Mouse (Mus musculus) bone marrow, adult 2 months (tissue): ENCODE data around the gene Invs. TPM values are rescaled to one million over a fixed set of nuclear protein-coding genes. Genes with fewer than 3 reads are reported as not detected.

Experiments used
- H3K27ac ChIP-seq: fragments of 200-500 bp; 2 replicates; pipeline ENCODE4 v1.5.1; 2012; ENCODE audit warnings: low read depth, mild to moderate bottlenecking, control low read depth, inconsistent platforms, low read length; ENCODE audit not compliant: control insufficient read depth, poor library complexity, insufficient read depth
- H3K4me1 ChIP-seq: fragments of 200-500 bp; 2 replicates; pipeline ENCODE4 v1.6.1; 2011; ENCODE audit warnings: low read length; ENCODE audit not compliant: control insufficient read depth, insufficient read depth
- H3K4me3 ChIP-seq: fragments of 200-500 bp; replicated peaks from 2 replicates; pipeline ENCODE3; 2011; ENCODE audit warnings: mild to moderate bottlenecking, low read depth, low read length, control low read depth; ENCODE audit not compliant: control insufficient read depth
- CTCF ChIP-seq: fragments of 200-500 bp; IDR thresholded peaks from 2 replicates; pipeline ENCODE4 v1.5.1; 2011; ENCODE audit warnings: low read length, control low read depth; ENCODE audit not compliant: control insufficient read depth, insufficient read depth
- POLR2A ChIP-seq: fragments of 200-500 bp; IDR thresholded peaks from 2 replicates; pipeline ENCODE4 v1.6.1; 2011; ENCODE audit warnings: low read depth, mild to moderate bottlenecking, control low read depth, low read length, borderline replicate concordance; ENCODE audit not compliant: control insufficient read depth
- WGBS: fragments of 180-500 bp; shearing (Covaris S2); methylation state at CpG from one replicate; pipeline ENCODE4 v1.1.7; 2018; 5-methylcytosine and 5-hydroxymethylcytosine counted together
- polyA plus RNA-seq: library from polyadenylated mRNA; stranded (reverse); fragments of >200 nt; gene quantifications from 2 replicates; pipeline ENCODE4 v1.2.4, GENCODE M21; 2011; ENCODE audit warnings: low replicate concordance; ENCODE audit not compliant: missing spikeins, insufficient read depth, insufficient read length

Gene Invs
- polyA plus RNA-seq, 1 experiment: 2.7 TPM

DNA sequence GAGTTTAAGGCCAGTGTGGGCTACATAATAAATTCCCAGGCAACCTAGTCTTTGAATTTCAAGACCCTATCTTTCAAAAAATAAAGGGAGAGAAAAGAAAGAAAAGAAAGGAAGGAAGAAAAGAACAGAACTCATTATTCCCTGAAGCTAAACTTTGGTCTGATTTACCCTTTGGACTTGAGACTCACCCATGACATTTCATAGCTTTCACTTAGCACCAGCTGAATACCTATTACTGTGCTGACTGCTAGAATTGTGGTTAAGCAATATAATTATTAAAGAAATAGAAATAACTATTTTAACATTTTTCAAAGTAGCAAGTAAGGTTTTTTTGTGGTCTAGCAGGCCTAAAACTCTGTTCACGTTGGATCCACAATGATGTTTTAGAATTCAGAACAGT lies 1.6 kb downstream of the Invs start:
- WGBS: 89% methylated on average over 1 of the region's 1 CpGs
- no peak overlapping the region for H3K4me3 ChIP-seq
- H3K27ac ChIP-seq: no peak overlapping the region
- TF ChIP-seq POLR2A: no peak
- no peaks in the 10 kb centered on the region for H3K4me1 ChIP-seq

DNA sequence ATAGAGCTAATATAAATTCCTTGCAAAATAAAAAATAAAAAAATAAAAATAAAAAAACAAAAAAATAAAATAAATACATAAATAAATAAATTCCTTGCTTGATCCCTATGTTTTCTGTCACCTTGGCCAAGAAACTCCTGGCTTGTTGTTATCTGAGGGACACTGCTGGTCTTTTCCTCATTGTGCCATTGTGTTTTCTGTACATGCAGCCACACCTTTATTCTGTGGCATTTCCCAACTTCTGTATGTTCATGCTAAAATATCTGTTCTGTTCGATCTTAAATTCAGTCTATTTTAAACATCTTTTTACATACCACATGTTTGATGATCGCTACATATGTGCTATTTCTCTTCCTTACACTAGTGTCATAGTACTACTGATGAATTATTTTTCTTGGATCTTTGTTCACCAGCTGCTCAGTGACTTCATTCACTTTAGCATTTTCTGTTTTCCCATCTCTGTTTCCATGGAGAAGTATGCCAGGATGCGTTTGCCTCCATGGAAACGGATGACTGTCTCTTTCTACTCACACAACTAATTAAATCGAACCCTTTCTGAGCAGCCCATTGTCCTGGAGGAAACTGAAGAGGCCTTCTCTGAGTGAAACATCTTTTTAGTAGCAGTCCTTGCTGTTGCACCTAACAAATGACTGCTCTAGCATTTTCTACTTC lies 7.7 kb downstream of the Invs start:
- TF ChIP-seq POLR2A (no peak), CTCF (no peak)
- no peak overlapping the region for H3K27ac ChIP-seq
- H3K4me3 ChIP-seq: no peak overlapping the region
- 83% methylated on average over 5 of the region's 5 CpGs for WGBS
- no peaks in the 10 kb centered on the region for H3K4me1 ChIP-seq

DNA sequence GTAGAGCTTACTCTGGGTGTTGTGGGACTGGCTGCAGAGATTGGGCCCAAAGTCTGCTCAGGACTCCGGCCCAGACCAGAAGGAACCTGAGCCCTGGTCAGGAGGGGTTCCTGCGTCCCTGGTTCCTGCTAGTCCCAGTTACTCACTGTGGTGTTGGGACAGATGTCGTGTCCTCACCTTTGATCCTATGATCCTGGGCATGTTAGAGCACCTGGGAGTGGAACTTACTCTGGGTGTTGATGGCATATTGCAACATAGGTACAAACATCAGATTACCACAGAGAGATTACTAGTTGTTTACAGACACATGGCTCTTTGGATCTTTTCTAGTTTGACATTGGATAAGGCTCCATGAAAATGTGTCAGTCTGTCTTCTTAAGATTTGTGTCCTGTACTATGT lies 35.3 kb downstream of the Invs start:
- 83% methylated on average over 3 of the region's 3 CpGs for WGBS
- Histone ChIP-seq H3K4me3 (no peak overlapping the region), H3K4me1 (no peaks in the 10 kb centered on the region), H3K27ac (no peak overlapping the region)
- TF ChIP-seq POLR2A (no peak), CTCF (no peak)

DNA sequence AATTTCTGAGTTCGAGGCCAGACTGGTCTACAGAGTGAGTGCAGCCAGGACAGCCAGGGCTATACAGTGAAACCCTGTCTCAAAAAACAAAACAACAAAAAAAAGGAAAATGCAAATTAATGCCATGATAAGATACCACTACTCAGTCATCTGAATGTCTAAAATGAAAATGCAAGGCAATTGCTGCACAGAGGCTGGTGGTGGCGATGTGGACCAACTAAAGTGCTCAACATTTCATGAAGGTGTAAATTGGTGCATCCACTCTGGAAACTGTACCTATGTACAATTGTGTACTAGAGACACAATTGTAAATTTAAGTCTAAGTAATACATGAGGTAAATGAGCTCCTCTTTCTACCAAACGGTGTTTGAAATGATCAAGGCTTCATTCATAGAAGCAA lies 36.5 kb downstream of the Invs start:
- no peaks in the 10 kb centered on the region for H3K4me1 ChIP-seq
- WGBS: 84% methylated on average over 3 of the region's 3 CpGs
- H3K4me3 ChIP-seq: no peak overlapping the region
- no peak overlapping the region for H3K27ac ChIP-seq
- no peak for TF ChIP-seq CTCF

DNA sequence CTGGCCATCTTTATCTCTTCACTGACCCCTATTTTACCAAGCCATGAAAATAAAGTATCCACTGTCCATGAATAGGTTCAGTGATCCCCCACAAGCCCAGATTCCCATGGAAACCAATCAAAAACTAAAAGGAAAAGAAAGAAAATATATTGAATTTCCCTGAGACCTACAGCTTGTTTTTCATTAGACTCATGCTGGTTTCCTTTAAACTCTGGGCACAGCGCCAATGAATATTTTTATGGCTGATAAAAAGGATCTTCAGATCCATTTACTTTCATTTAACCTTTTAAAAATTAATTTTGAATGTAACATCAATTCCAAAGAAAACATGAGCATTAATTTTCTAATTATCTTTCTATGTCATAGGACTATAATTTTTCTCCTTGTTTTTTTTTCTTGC lies 41.7 kb downstream of the Invs start:
- H3K4me3 ChIP-seq: no peak overlapping the region
- 65% methylated on average over 1 of the region's 1 CpGs for WGBS
- H3K4me1 ChIP-seq: no peaks in the 10 kb centered on the region
- H3K27ac ChIP-seq: no peak overlapping the region
- TF ChIP-seq CTCF (no peak), POLR2A (no peak)

DNA sequence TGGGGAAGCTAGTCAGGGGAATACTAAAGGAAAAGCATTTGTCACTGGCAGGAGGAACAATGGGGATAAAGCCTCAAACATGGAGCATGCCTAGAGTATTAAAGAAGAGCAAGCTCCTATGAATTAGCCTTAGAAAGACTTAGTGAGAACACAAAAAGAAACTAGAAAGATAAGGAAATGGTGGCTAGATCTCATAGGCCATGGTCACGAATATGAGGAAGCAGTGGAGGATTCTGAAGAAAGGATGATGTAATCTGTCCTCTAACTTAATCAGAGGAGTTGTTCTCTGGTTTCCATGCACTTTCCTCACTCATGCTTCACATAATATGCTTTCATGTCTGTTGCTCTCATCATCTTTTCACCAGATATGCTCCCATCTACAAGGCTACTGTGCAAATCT lies 42.5 kb downstream of the Invs start:
- Histone ChIP-seq H3K4me3 (no peak overlapping the region), H3K27ac (no peak overlapping the region), H3K4me1 (no peaks in the 10 kb centered on the region)
- 0% methylated on average over 1 of the region's 1 CpGs for WGBS
- TF ChIP-seq POLR2A: no peak
- TF ChIP-seq CTCF: no peak

GRCm38 (mm10) chr4:48327192-48327591 lies 47.6 kb downstream of the Invs start:
- TF ChIP-seq CTCF (no peak), POLR2A (no peak)
- Histone ChIP-seq H3K27ac (no peak overlapping the region), H3K4me3 (no peak overlapping the region), H3K4me1 (no peaks in the 10 kb centered on the region)

DNA sequence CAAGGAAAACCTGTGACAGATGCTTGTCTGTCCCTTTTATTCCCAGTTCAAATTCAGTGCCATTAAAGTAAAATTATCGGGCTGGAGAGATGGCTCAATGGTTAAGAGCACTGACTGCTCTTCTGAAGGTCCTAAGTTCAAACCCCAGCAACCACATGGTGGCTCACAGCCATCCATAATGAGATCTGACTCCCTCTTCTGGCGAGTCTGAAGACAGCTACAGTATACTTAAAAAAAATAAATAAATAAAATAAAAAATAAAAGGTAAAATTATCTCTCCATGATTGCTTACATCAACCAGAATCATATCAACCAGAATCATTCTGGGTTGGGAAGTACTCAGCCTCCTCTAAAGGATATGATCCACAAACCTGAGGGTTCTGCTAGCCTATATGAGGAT lies 48.5 kb downstream of the Invs start:
- Histone ChIP-seq H3K27ac (no peak overlapping the region), H3K4me3 (no peak overlapping the region), H3K4me1 (no peaks in the 10 kb centered on the region)
- WGBS: 71% methylated on average over 2 of the region's 2 CpGs
- no peak for TF ChIP-seq POLR2A
- no peak for TF ChIP-seq CTCF

GRCm38 (mm10) chr4:48332453-48333051 lies 53.0 kb downstream of the Invs start:
- Histone ChIP-seq H3K4me3 (no peak overlapping the region), H3K27ac (no peak overlapping the region), H3K4me1 (no peaks in the 10 kb centered on the region)
- TF ChIP-seq CTCF (no peak), POLR2A (no peak)
- 69% methylated on average over 6 of the region's 6 CpGs for WGBS
